Mouse (Mus musculus) spleen, adult 2 months (tissue): ENCODE measurements at regions not wholly inside any gene's neighbourhood (a gene's known extent, or its start where the extent isn't known, plus 50 kb on each side); places are given as distances from the start of the nearest gene placed in this dataset.

Source experiments
- DNase-seq, 2 experiments: peaks; one replicate each; pipeline versions ENCODE4 v3.0.0 to v3.0.0-alpha.2; 2012 to 2021; ENCODE audit warnings: low spot score in 2 of 2, low read depth in 1 of 2
- H3K27ac ChIP-seq: fragments of 200-500 bp; 2 replicates; pipeline ENCODE4 v1.5.1; 2012; ENCODE audit warnings: low read length, inconsistent platforms; ENCODE audit not compliant: insufficient read depth
- H3K27me3 ChIP-seq: fragments of 200-500 bp; 2 replicates; pipeline ENCODE4 v1.6.1; 2012; ENCODE audit warnings: mild to moderate bottlenecking, moderate library complexity, low read length, inconsistent platforms; ENCODE audit not compliant: control insufficient read depth, insufficient read depth
- H3K36me3 ChIP-seq: fragments of 200-500 bp; 2 replicates; pipeline ENCODE4 v1.6.1; 2012; ENCODE audit warnings: mild to moderate bottlenecking, low read length, inconsistent platforms; ENCODE audit not compliant: control insufficient read depth, insufficient read depth
- H3K4me1 ChIP-seq: fragments of 200-500 bp; 2 replicates; pipeline ENCODE4 v1.6.1; 2011; ENCODE audit warnings: inconsistent platforms; ENCODE audit not compliant: control insufficient read depth, insufficient read depth, insufficient read length
- H3K4me3 ChIP-seq: fragments of 200-500 bp; 2 replicates; pipeline ENCODE4 v1.5.1; 2011; ENCODE audit warnings: mild to moderate bottlenecking, inconsistent platforms; ENCODE audit not compliant: insufficient read depth, insufficient read length; ENCODE audit errors: extremely low read depth
- CTCF ChIP-seq: fragments of 200-500 bp; IDR thresholded peaks from 2 replicates; pipeline ENCODE4 v1.5.1; 2011; ENCODE audit warnings: mild to moderate bottlenecking, inconsistent platforms; ENCODE audit not compliant: insufficient read depth, insufficient read length, insufficient replicate concordance; ENCODE audit errors: extremely low read depth
- POLR2A ChIP-seq: fragments of 200-500 bp; IDR thresholded peaks from 2 replicates; pipeline ENCODE4 v1.6.1; 2011; ENCODE audit warnings: low read depth, low read length, inconsistent platforms
- WGBS: fragments of 180-500 bp; shearing (Covaris S2); methylation state at CpG from one replicate; pipeline ENCODE4 v1.1.7; 2018; 5-methylcytosine and 5-hydroxymethylcytosine counted together

GRCm38 (mm10) chr10:126815730-126816129, 85.4 kb downstream of the Atp23 start:
- Histone ChIP-seq H3K27ac (no peak overlapping the region), H3K27me3 (no peaks in the 10 kb centered on the region), H3K4me1 (no peaks in the 10 kb centered on the region), H3K4me3 (no peak overlapping the region), H3K36me3 (no peaks in the 10 kb centered on the region)
- DNase-seq, result no peak
- no peak for TF ChIP-seq CTCF
- no peak for TF ChIP-seq POLR2A
- WGBS, result 32% methylated on average over 5 of the region's 5 CpGs

GRCm38 (mm10) chr10:126814968-126815367, 86.2 kb downstream of the Atp23 start:
- Histone ChIP-seq H3K4me1 (no peaks in the 10 kb centered on the region), H3K36me3 (no peaks in the 10 kb centered on the region), H3K27me3 (no peaks in the 10 kb centered on the region), H3K27ac (no peak overlapping the region), H3K4me3 (no peak overlapping the region)
- WGBS, result 97% methylated on average over 18 of the region's 18 CpGs
- DNase-seq, result no peak
- no peak for TF ChIP-seq CTCF
- TF ChIP-seq POLR2A, result no peak

GRCm38 (mm10) chr10:126813051-126813593, 88.0 kb downstream of the Atp23 start:
- no peaks in the 10 kb centered on the region for H3K36me3 ChIP-seq
- H3K27me3 ChIP-seq, result no peaks in the 10 kb centered on the region
- TF ChIP-seq CTCF, result no peak
- no peak for TF ChIP-seq POLR2A
- 74% methylated on average over 6 of the region's 6 CpGs for WGBS
- H3K27ac ChIP-seq, result no peak overlapping the region
- no peak for DNase-seq
- no peaks in the 10 kb centered on the region for H3K4me1 ChIP-seq
- no peak overlapping the region for H3K4me3 ChIP-seq

GRCm38 (mm10) chr10:126812243-126812755, 88.9 kb downstream of the Atp23 start:
- DNase-seq, result no peak
- Histone ChIP-seq H3K4me1 (no peaks in the 10 kb centered on the region), H3K27me3 (no peaks in the 10 kb centered on the region), H3K4me3 (no peak overlapping the region), H3K27ac (no peak overlapping the region), H3K36me3 (no peaks in the 10 kb centered on the region)
- no peak for TF ChIP-seq POLR2A
- TF ChIP-seq CTCF, result no peak
- 81% methylated on average over 7 of the region's 7 CpGs for WGBS

GRCm38 (mm10) chr10:126810346-126811095, 90.6 kb downstream of the Atp23 start:
- Histone ChIP-seq H3K27me3 (no peaks in the 10 kb centered on the region), H3K4me3 (no peak overlapping the region), H3K27ac (no peak overlapping the region), H3K4me1 (no peaks in the 10 kb centered on the region), H3K36me3 (no peaks in the 10 kb centered on the region)
- 72% methylated on average over 11 of the region's 11 CpGs for WGBS
- TF ChIP-seq POLR2A (no peak), CTCF (no peak)
- no peak for DNase-seq

GRCm38 (mm10) chr10:126809587-126809986, 91.6 kb downstream of the Atp23 start:
- Histone ChIP-seq H3K4me1 (no peaks in the 10 kb centered on the region), H3K36me3 (no peaks in the 10 kb centered on the region), H3K27ac (no peak overlapping the region), H3K27me3 (no peaks in the 10 kb centered on the region), H3K4me3 (peak overlapping the region; percentile 28; the same call in 1 of the 2 replicates)
- DNase-seq, result no peak
- TF ChIP-seq POLR2A (no peak), CTCF (no peak)
- WGBS, result 61% methylated on average over 17 of the region's 17 CpGs

GRCm38 (mm10) chr10:126806881-126807280, 94.3 kb downstream of the Atp23 start:
- no peak for DNase-seq
- Histone ChIP-seq H3K4me1 (no peaks in the 10 kb centered on the region), H3K27me3 (no peaks in the 10 kb centered on the region), H3K36me3 (no peaks in the 10 kb centered on the region), H3K27ac (no peak overlapping the region), H3K4me3 (no peak overlapping the region)
- WGBS, result 96% methylated on average over 4 of the region's 4 CpGs
- no peak for TF ChIP-seq POLR2A
- no peak for TF ChIP-seq CTCF
